Mouse (Mus musculus) embryonic fibroblast, embryonic 13.5 days (primary cell): ENCODE results near the gene Coq4.

Experiments
- CTCF ChIP-seq: IDR thresholded peaks from 2 replicates; pipeline ENCODE4 v1.5.1; 2011; ENCODE audit warnings: mild to moderate bottlenecking, control low read depth, low read length, moderate library complexity, borderline replicate concordance; ENCODE audit not compliant: insufficient read depth
- POLR2A ChIP-seq: IDR thresholded peaks from 2 replicates; pipeline ENCODE4 v1.6.1; 2011; ENCODE audit warnings: low read depth, mild to moderate bottlenecking, control low read depth, low read length, moderate library complexity

DNA sequence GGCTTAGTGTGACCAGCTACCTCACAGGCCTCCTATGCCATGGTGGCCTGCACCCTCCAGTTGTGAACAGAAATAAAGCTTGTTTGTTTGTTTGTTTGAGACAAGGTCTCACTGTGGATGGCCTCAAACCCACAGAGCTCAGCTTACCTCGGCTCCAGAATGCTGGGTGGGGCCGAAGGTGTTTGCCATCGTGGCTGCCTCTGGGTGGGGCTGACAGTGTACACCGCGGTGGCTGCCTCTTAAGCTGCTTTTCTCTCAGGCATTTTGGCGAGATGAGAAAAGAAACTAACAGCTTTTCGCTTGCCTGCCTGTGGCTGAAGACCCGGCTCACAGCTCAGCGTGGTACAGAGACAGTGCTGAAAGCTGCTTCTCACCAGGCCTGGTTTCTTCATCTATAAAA, 18.4 kb upstream of the Coq4 start:
- no peak for TF ChIP-seq CTCF
- TF ChIP-seq POLR2A, result no peak
